8 mouse cellular contexts compared by ENCODE assay signal in the genomic region with DNA sequence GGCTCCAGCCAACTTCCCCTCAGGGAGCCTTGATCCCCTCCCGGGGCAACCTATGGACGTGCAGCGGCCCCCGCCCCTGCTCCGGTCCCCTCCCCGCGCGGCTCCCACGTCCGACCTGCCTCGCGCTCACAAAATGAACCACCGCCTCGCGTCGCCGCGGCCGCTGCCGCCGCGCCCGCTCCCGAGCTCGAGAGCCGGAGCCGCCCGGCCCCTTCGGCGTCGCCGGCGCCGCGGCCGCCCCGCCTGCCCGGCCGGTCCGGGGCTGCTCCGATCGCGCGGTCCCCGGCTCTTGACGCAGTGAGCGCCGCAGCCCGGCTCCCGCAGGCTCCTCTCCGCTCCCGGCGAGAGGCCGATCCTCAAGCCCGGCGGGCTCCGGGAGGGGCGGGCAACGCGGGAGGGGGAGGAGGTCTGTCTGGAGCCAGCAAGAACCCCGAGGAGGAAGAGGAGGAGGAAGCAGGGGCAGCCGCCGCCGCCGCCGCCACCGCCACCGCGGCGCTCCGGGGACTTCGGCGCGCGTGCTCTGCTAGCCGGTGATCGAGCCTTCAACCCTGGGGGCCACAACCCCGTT. TPM values are rescaled to one million over a fixed set of nuclear protein-coding genes. Genes with fewer than 3 reads are reported as not detected.
DNase-seq lines count a peak whose midpoint lies in the region; ATAC-seq and TF ChIP-seq lines count a peak whose summit lies in the region.

No protein-coding gene starts in this region.

- peak; percentile 32 to 53 for DNase-seq in adrenal gland, adult 18-20 months (ENCODE audit: low spot score in 2 of 2)
- no peak for DNase-seq in adrenal gland, postnatal 4 days (ENCODE audit: low spot score in 2 of 2)
- peak; percentile 43 for DNase-seq in right cerebral cortex, postnatal 25 days
- no peak for DNase-seq in right cerebral cortex, postnatal 10 days (ENCODE audit: low spot score in 2 of 2)
- DNase-seq in heart, postnatal 14 days = peak; percentile 38 to 40
- DNase-seq in liver, embryonic 14.5 days (ENCODE audit: low read depth in 3 of 3, low spot score in 3 of 3) = no peak
- peak; percentile 53 for DNase-seq in retina, postnatal 1 day

- H3K27me3 ChIP-seq in liver, embryonic 14.5 days (ENCODE audit: control insufficient read depth, insufficient read depth, low read length) = peaks cover 85% of the 10 kb centered on the region

- no peaks in the 10 kb centered on the region for H3K4me1 ChIP-seq in liver, embryonic 14.5 days (replicated peaks; ENCODE audit: control insufficient read depth in 2 of 2, insufficient read depth in 2 of 2, low read length in 1 of 2)

- no peak for TF ChIP-seq CTCF in liver, embryonic 14.5 days (IDR thresholded peaks at IDR 0.05; ENCODE audit: low read depth)

- no peaks in the 10 kb centered on the region for H3K36me3 ChIP-seq in liver, embryonic 14.5 days (replicated peaks; ENCODE audit: control insufficient read depth, insufficient read depth, low read depth)

- peak overlapping the region; percentile 62 for H3K4me2 ChIP-seq in liver, embryonic 14.5 days (ENCODE audit: low read depth)

- peak overlapping the region in 1 of 2 experiments; percentile 47; a peak in 3 of 4 replicates for H3K4me3 ChIP-seq in liver, embryonic 14.5 days (ENCODE audit: insufficient read depth in 1 of 2, low read depth in 2 of 2, low read length in 2 of 2)

- TF ChIP-seq EP300 in liver, embryonic 14.5 days (IDR thresholded peaks at IDR 0.05; ENCODE audit: low read depth) = no peak

- no peak for ATAC-seq in liver, embryonic 14.5 days (ENCODE audit: insufficient read depth)
- no peak for ATAC-seq in cerebellum, adult (ENCODE audit: insufficient number of reproducible peaks, low FRiP score, low TSS enrichment)

- no peak overlapping the region for H3K9ac ChIP-seq in liver, embryonic 14.5 days (replicated peaks)

- no peak overlapping the region for H3K27ac ChIP-seq in liver, embryonic 14.5 days

- under 1% methylated on average over 71 of the region's 78 CpGs for WGBS in liver, embryonic 14.5 days (ENCODE audit: insufficient replicate concordance)

- intact Hi-C loops in heart, postnatal 14 days (cut with DNase I) = loop anchor here (2.0 to 5.0 kb wide), 4 partner anchors 70 to 384 kb away; no protein-coding TSS in a partner anchor

- H3K9me3 ChIP-seq in liver, embryonic 14.5 days (ENCODE audit: control insufficient read depth, low read length) = no peaks in the 10 kb centered on the region

RNA-seq across cellular contexts. Expression of gene Elfn1, which starts 0.6 kb away (rescaled TPM):
- total RNA-seq in adrenal gland, adult 18-20 months (2021) = 10 to 100 TPM in 1 of 2 experiments, under 1 TPM in 1; 0.10 to 19.6 TPM
- 10 to 100 TPM; 14.1 to 16.8 TPM for total RNA-seq in adrenal gland, postnatal 4 days (2021)
- under 1 TPM; 0.27 to 0.31 TPM for total RNA-seq in heart, postnatal 14 days (2021)
- 0.09 and 0.16 TPM in 2 replicates for polyA plus RNA-seq in liver, embryonic 14.5 days (2012; rRNA removed)
- 0.04 TPM in 1 of 2 replicates, not detected in the other for polyA plus RNA-seq in liver, embryonic 14.5 days (2014; fragmentation: Nextera tagmentation; extraction: Ambion mirVana)

Comparison
In these comparisons a context has a peak if more than half of its experiments do, and no peak if none do; other contexts are left out.
1. DNase-seq: peak in adrenal gland, adult 18-20 months (2 of 2), right cerebral cortex, postnatal 25 days (single experiment), heart, postnatal 14 days (2 of 2) and retina, postnatal 1 day (single experiment); none in adrenal gland, postnatal 4 days (0 of 2), right cerebral cortex, postnatal 10 days (0 of 2) and liver, embryonic 14.5 days (0 of 3).